ENCODE assay signal across 15 mouse cellular contexts in genomic region chr1:137650082-137650481, GRCm38 (mm10).
DNase-seq lines count a peak whose midpoint lies in the region; ATAC-seq and TF ChIP-seq lines count a peak whose summit lies in the region.
"Had no signal": no experiment of that assay in that cellular context is flagged by ENCODE, and none has a peak within 500 bp of the region (broad histone marks: within the 10 kb centered on the region; RNA-seq: fewer than 3 reads in every experiment).

No protein-coding gene starts in this region.

- 22% methylated on average over 2 of the region's 2 CpGs for WGBS in heart, embryonic 12.5 days
- WGBS in heart, embryonic 10.5 days: 26% methylated on average over 2 of the region's 2 CpGs
- WGBS in lung, embryonic 14.5 days: 2% methylated on average over 2 of the region's 2 CpGs
- 11% methylated on average over 2 of the region's 2 CpGs for WGBS in embryonic facial prominence, embryonic 13.5 days
- 11% methylated on average over 2 of the region's 2 CpGs for WGBS in limb, embryonic 14.5 days
- WGBS in intestine, embryonic 16.5 days: 21% methylated on average over 2 of the region's 2 CpGs

- H3K4me2 ChIP-seq in heart, embryonic 12.5 days: no peak overlapping the region
- no peak overlapping the region for H3K4me2 ChIP-seq in lung, embryonic 14.5 days
- no peak overlapping the region for H3K4me2 ChIP-seq in embryonic facial prominence, embryonic 13.5 days
- H3K4me2 ChIP-seq in limb, embryonic 14.5 days (replicated peaks; ENCODE audit: low read depth, low read length, severe bottlenecking): no peak overlapping the region
- H3K4me2 ChIP-seq in intestine, embryonic 16.5 days (ENCODE audit: low read depth, low read length): no peak overlapping the region
- H3K4me2 ChIP-seq: hindbrain, embryonic 15.5 days; limb, embryonic 15.5 days; neural tube, embryonic 12.5 days had no signal

- no peak for DNase-seq in heart, embryonic 10.5 days (ENCODE audit: low spot score)
- DNase-seq in lung, embryonic 14.5 days: peak; percentile 45
- no peak for DNase-seq in lung, postnatal 4 days
- DNase-seq in limb, embryonic 14.5 days (ENCODE audit: low spot score): no peak
- DNase-seq in left cerebral cortex, postnatal 4 days: no peak
- DNase-seq: cerebellum, adult 9-10 months; lung, postnatal 14 days; right cerebral cortex, postnatal 4 days had no signal

- H3K4me3 ChIP-seq in heart, embryonic 12.5 days: no peak overlapping the region
- no peak overlapping the region for H3K4me3 ChIP-seq in heart, embryonic 10.5 days
- no peak overlapping the region for H3K4me3 ChIP-seq in lung, embryonic 14.5 days (ENCODE audit: low read depth, low read length)
- H3K4me3 ChIP-seq in embryonic facial prominence, embryonic 13.5 days: no peak overlapping the region
- no peak overlapping the region for H3K4me3 ChIP-seq in limb, embryonic 14.5 days (replicated peaks; ENCODE audit: low read length)
- no peak overlapping the region for H3K4me3 ChIP-seq in intestine, embryonic 16.5 days (ENCODE audit: low read length)
- H3K4me3 ChIP-seq: hindbrain, embryonic 15.5 days; limb, embryonic 15.5 days; neural tube, embryonic 12.5 days had no signal

- no peaks in the 10 kb centered on the region for H3K36me3 ChIP-seq in heart, embryonic 12.5 days
- H3K36me3 ChIP-seq in heart, embryonic 10.5 days: no peaks in the 10 kb centered on the region
- no peaks in the 10 kb centered on the region for H3K36me3 ChIP-seq in lung, embryonic 14.5 days (ENCODE audit: insufficient read depth)
- H3K36me3 ChIP-seq in embryonic facial prominence, embryonic 13.5 days: no peaks in the 10 kb centered on the region
- no peaks in the 10 kb centered on the region for H3K36me3 ChIP-seq in limb, embryonic 14.5 days (ENCODE audit: control insufficient read depth, insufficient read depth, low read length)
- H3K36me3 ChIP-seq in intestine, embryonic 16.5 days (ENCODE audit: control insufficient read depth, insufficient read depth, low read length): no peaks in the 10 kb centered on the region
- H3K36me3 ChIP-seq: hindbrain, embryonic 15.5 days; limb, embryonic 15.5 days; neural tube, embryonic 12.5 days had no signal

- H3K4me1 ChIP-seq in heart, embryonic 12.5 days (replicated peaks): peaks cover 8% of the 10 kb centered on the region
- H3K4me1 ChIP-seq in heart, embryonic 10.5 days: peaks cover 9% of the 10 kb centered on the region; the same call in 1 of the 2 replicates
- H3K4me1 ChIP-seq in lung, embryonic 14.5 days (ENCODE audit: insufficient read depth): peaks cover 12% of the 10 kb centered on the region; the same call in 1 of the 2 replicates
- H3K4me1 ChIP-seq in embryonic facial prominence, embryonic 13.5 days: peaks cover 30% of the 10 kb centered on the region
- peaks cover 20% of the 10 kb centered on the region for H3K4me1 ChIP-seq in limb, embryonic 14.5 days (ENCODE audit: control insufficient read depth, insufficient read depth, low read length)
- H3K4me1 ChIP-seq in intestine, embryonic 16.5 days (ENCODE audit: control insufficient read depth, insufficient read depth, low read length): no peaks in the 10 kb centered on the region
- H3K4me1 ChIP-seq: hindbrain, embryonic 15.5 days had no signal

- no peak overlapping the region for H3K9ac ChIP-seq in heart, embryonic 12.5 days
- H3K9ac ChIP-seq in lung, embryonic 14.5 days: no peak overlapping the region
- no peak overlapping the region for H3K9ac ChIP-seq in embryonic facial prominence, embryonic 13.5 days
- no peak overlapping the region for H3K9ac ChIP-seq in limb, embryonic 14.5 days (ENCODE audit: low read depth, low read length, severe bottlenecking)
- H3K9ac ChIP-seq in intestine, embryonic 16.5 days (ENCODE audit: low read depth, low read length): no peak overlapping the region
- H3K9ac ChIP-seq: hindbrain, embryonic 15.5 days; limb, embryonic 15.5 days; neural tube, embryonic 12.5 days had no signal

- ATAC-seq in heart, embryonic 12.5 days (ENCODE audit: insufficient number of reproducible peaks, low FRiP score): peak; percentile 36; the same call in 1 of the 2 replicates
- peak; percentile 67; the same call in 1 of the 2 replicates for ATAC-seq in lung, embryonic 14.5 days (ENCODE audit: insufficient read depth)
- ATAC-seq in embryonic facial prominence, embryonic 13.5 days (ENCODE audit: insufficient number of reproducible peaks, insufficient read depth, low FRiP score, low TSS enrichment, low read depth): no peak
- no peak for ATAC-seq in limb, embryonic 14.5 days (ENCODE audit: low FRiP score, low read depth)
- ATAC-seq in intestine, embryonic 16.5 days: no peak
- ATAC-seq: midbrain, embryonic 16.5 days had no signal

- intact Hi-C loops in left cerebral cortex, postnatal 4 days (cut with DNase I): no loop called here

- H3K27ac ChIP-seq in heart, embryonic 12.5 days (ENCODE audit: poor library complexity, severe bottlenecking): no peak overlapping the region
- H3K27ac ChIP-seq in heart, embryonic 10.5 days: no peak overlapping the region
- H3K27ac ChIP-seq in lung, embryonic 14.5 days (ENCODE audit: low read depth): no peak overlapping the region
- H3K27ac ChIP-seq in embryonic facial prominence, embryonic 13.5 days: peak overlapping the region; percentile 60; the same call in 1 of the 2 replicates
- H3K27ac ChIP-seq in limb, embryonic 14.5 days (replicated peaks; ENCODE audit: low read depth, low read length): 0 out of 2 replicates have a peak overlapping the region, but pooled peaks have one; percentile 56
- H3K27ac ChIP-seq in intestine, embryonic 16.5 days (ENCODE audit: low read length): no peak overlapping the region
- H3K27ac ChIP-seq: hindbrain, embryonic 15.5 days; limb, embryonic 15.5 days; neural tube, embryonic 12.5 days had no signal

- TF ChIP-seq POLR2A in limb, embryonic 14.5 days (IDR thresholded peaks at IDR 0.05; ENCODE audit: borderline replicate concordance, extremely low read depth, insufficient read depth, insufficient read length): no peak

- no peaks in the 10 kb centered on the region for H3K27me3 ChIP-seq in heart, embryonic 12.5 days (replicated peaks)
- no peaks in the 10 kb centered on the region for H3K27me3 ChIP-seq in heart, embryonic 10.5 days (ENCODE audit: insufficient read depth, poor library complexity, severe bottlenecking)
- no peaks in the 10 kb centered on the region for H3K27me3 ChIP-seq in lung, embryonic 14.5 days (ENCODE audit: insufficient read depth, low read length)
- H3K27me3 ChIP-seq in embryonic facial prominence, embryonic 13.5 days: no peaks in the 10 kb centered on the region
- no peaks in the 10 kb centered on the region for H3K27me3 ChIP-seq in limb, embryonic 14.5 days (ENCODE audit: control insufficient read depth, insufficient read depth, low read length)
- H3K27me3 ChIP-seq in intestine, embryonic 16.5 days (replicated peaks; ENCODE audit: control insufficient read depth, insufficient read depth, low read length): no peaks in the 10 kb centered on the region
- H3K27me3 ChIP-seq: hindbrain, embryonic 15.5 days; limb, embryonic 15.5 days; neural tube, embryonic 12.5 days had no signal

- TF ChIP-seq CTCF in lung, embryonic 14.5 days (IDR thresholded peaks at IDR 0.05; ENCODE audit: low read depth): no peak

- no peaks in the 10 kb centered on the region for H3K9me3 ChIP-seq in heart, embryonic 12.5 days (replicated peaks)
- H3K9me3 ChIP-seq in heart, embryonic 10.5 days: no peaks in the 10 kb centered on the region
- H3K9me3 ChIP-seq in lung, embryonic 14.5 days (ENCODE audit: low read depth, low read length): no peaks in the 10 kb centered on the region
- no peaks in the 10 kb centered on the region for H3K9me3 ChIP-seq in embryonic facial prominence, embryonic 13.5 days
- H3K9me3 ChIP-seq in limb, embryonic 14.5 days (ENCODE audit: control insufficient read depth, low read length): no peaks in the 10 kb centered on the region
- no peaks in the 10 kb centered on the region for H3K9me3 ChIP-seq in intestine, embryonic 16.5 days (ENCODE audit: control insufficient read depth, low read length)
- H3K9me3 ChIP-seq: hindbrain, embryonic 15.5 days; limb, embryonic 15.5 days; neural tube, embryonic 12.5 days had no signal

Comparison
In these comparisons a context has a peak if more than half of its experiments do, and no peak if none do; other contexts are left out.
1. ATAC-seq: peak in heart, embryonic 12.5 days (single experiment) and lung, embryonic 14.5 days (single experiment); none in embryonic facial prominence, embryonic 13.5 days (single experiment), limb, embryonic 14.5 days (single experiment) and intestine, embryonic 16.5 days (single experiment).
2. H3K27ac ChIP-seq: peak in embryonic facial prominence, embryonic 13.5 days (single experiment) and limb, embryonic 14.5 days (single experiment); none in heart, embryonic 12.5 days (single experiment), heart, embryonic 10.5 days (single experiment), lung, embryonic 14.5 days (single experiment) and intestine, embryonic 16.5 days (single experiment).